10 mouse cellular contexts compared by ENCODE assay signal in genomic region chr16:9664060-9664459, GRCm38 (mm10).
"Had no signal": no experiment of that assay in that cellular context is flagged by ENCODE, and none has a peak within 500 bp of the region (broad histone marks: within the 10 kb centered on the region; RNA-seq: fewer than 3 reads in every experiment).

No protein-coding gene starts in this region.

- DNase-seq: kidney, adult 2 months; kidney, postnatal 36 days; liver, embryonic 13.5 days; liver, postnatal 0 days; thymus, postnatal 4 days had no signal

- H3K4me3 ChIP-seq: limb, embryonic 15.5 days; liver, embryonic 13.5 days; midbrain, embryonic 15.5 days; neural tube, embryonic 12.5 days had no signal

- H3K4me2 ChIP-seq: limb, embryonic 15.5 days; liver, embryonic 13.5 days; midbrain, embryonic 15.5 days; neural tube, embryonic 12.5 days had no signal

- H3K9me3 ChIP-seq: limb, embryonic 15.5 days; liver, embryonic 13.5 days; midbrain, embryonic 15.5 days; neural tube, embryonic 12.5 days had no signal

- H3K36me3 ChIP-seq: limb, embryonic 15.5 days; liver, embryonic 13.5 days; midbrain, embryonic 15.5 days; neural tube, embryonic 12.5 days had no signal

- H3K27me3 ChIP-seq: limb, embryonic 15.5 days; liver, embryonic 13.5 days; midbrain, embryonic 15.5 days; neural tube, embryonic 12.5 days had no signal

- H3K9ac ChIP-seq: limb, embryonic 15.5 days; liver, embryonic 13.5 days; liver, postnatal 0 days; midbrain, embryonic 15.5 days; neural tube, embryonic 12.5 days had no signal

- H3K4me1 ChIP-seq: limb, embryonic 15.5 days; liver, embryonic 13.5 days; neural tube, embryonic 12.5 days had no signal

- H3K27ac ChIP-seq: limb, embryonic 15.5 days; liver, embryonic 13.5 days; midbrain, embryonic 15.5 days; neural tube, embryonic 12.5 days; stomach, postnatal 0 days had no signal

- ATAC-seq: intestine, embryonic 16.5 days; liver, postnatal 0 days; midbrain, embryonic 15.5 days had no signal
